Mouse (Mus musculus) neutrophil, adult 5-6 weeks (primary cell): ENCODE data around the gene Actl11. TPM values are rescaled to one million over a fixed set of nuclear protein-coding genes. Genes with fewer than 3 reads are reported as not detected.

Experiments used
- total RNA-seq: library from RNA; stranded (forward); fragments of 200-1000 nt; gene quantifications from 2 replicates; pipeline ENCODE4 v1.2.3, GENCODE M21; 2017

The Actl11 gene
- total RNA-seq, 1 experiment from 2014 or later: not detected

Other genes starting within 250 kb of the Actl11 start
- gene Gnat1, start 248.8 kb upstream of the Actl11 start, total RNA-seq: 1.7 TPM in 1 of 2 replicates, not detected in the other
- 0.12 and 0.35 TPM in 2 replicates for gene Sema3f, start 218.0 kb upstream of the Actl11 start, total RNA-seq
- gene Rbm5, start 157.5 kb upstream of the Actl11 start, total RNA-seq: 662 and 675 TPM in 2 replicates
- 178 and 218 TPM in 2 replicates for gene Rbm6, start 55.2 kb upstream of the Actl11 start, total RNA-seq
- gene Mon1a, start 40.3 kb upstream of the Actl11 start, total RNA-seq: 18.4 and 20.3 TPM in 2 replicates
- gene Mst1r, start 21.6 kb upstream of the Actl11 start, total RNA-seq: 0.25 and 3.0 TPM in 2 replicates
- gene Camkv, start 7.2 kb downstream of the Actl11 start, total RNA-seq: not detected in 2 replicates
- 1.9 and 5.3 TPM in 2 replicates for gene Traip, start 21.7 kb downstream of the Actl11 start, total RNA-seq
- gene Uba7, start 47.0 kb downstream of the Actl11 start, total RNA-seq: 177 and 211 TPM in 2 replicates
- gene Gm20661, start 54.6 kb downstream of the Actl11 start, total RNA-seq: not detected in 2 replicates
- 2.9 and 4.2 TPM in 2 replicates for gene Inka1, start 57.4 kb downstream of the Actl11 start, total RNA-seq
- 0.98 TPM in 1 of 2 replicates, not detected in the other for gene Cdhr4, start 64.0 kb downstream of the Actl11 start, total RNA-seq
- gene Gm20662, start 67.9 kb downstream of the Actl11 start, total RNA-seq: 4.9 TPM in 1 of 2 replicates, not detected in the other
- 230 and 268 TPM in 2 replicates for gene Ip6k1, start 74.0 kb downstream of the Actl11 start, total RNA-seq
- 11.2 and 13.1 TPM in 2 replicates for gene Gmppb, start 120.8 kb downstream of the Actl11 start, total RNA-seq
- 3.6 and 4.5 TPM in 2 replicates for gene Amigo3, start 124.7 kb downstream of the Actl11 start, total RNA-seq
- not detected in 2 replicates for gene Mst1, start 152.0 kb downstream of the Actl11 start, total RNA-seq
- gene Rnf123, start 154.9 kb downstream of the Actl11 start, total RNA-seq: 62.7 and 90.3 TPM in 2 replicates
- gene Apeh, start 166.1 kb downstream of the Actl11 start, total RNA-seq: 74.5 and 116 TPM in 2 replicates